Mouse (Mus musculus) heart, adult 2 months (tissue): ENCODE measurements around the gene Zbtb7a.

Experiments
- CTCF ChIP-seq: fragments of 200-600 bp; IDR thresholded peaks from 2 replicates; pipeline ENCODE4 v1.8.1; 2022; ENCODE audit warnings: antibody characterized with exemption, mild to moderate bottlenecking, moderate library complexity
- EP300 ChIP-seq: fragments of 200-500 bp; IDR thresholded peaks from 2 replicates; pipeline ENCODE4 v1.6.1; 2011; ENCODE audit warnings: low read depth, low read length, control low read depth; ENCODE audit not compliant: insufficient read depth
- POLR2A ChIP-seq: fragments of 200-500 bp; IDR thresholded peaks from 2 replicates; pipeline ENCODE4 v1.6.1; 2011; ENCODE audit warnings: mild to moderate bottlenecking, low read depth, low read length, control low read depth; ENCODE audit not compliant: insufficient read depth

GRCm38 (mm10) chr10:81176466-81177271 lies 41.6 kb downstream of the Zbtb7a start, which contains the start of gene Eef2:
- TF ChIP-seq CTCF: no peak
- TF ChIP-seq POLR2A: peak; percentile 100
- TF ChIP-seq EP300: peak; percentile 87; the same call in 1 of the 2 replicates
